Mouse (Mus musculus) left cerebral cortex, postnatal 14 days (tissue): ENCODE measurements around the gene Tlr12. TPM values are rescaled to one million over a fixed set of nuclear protein-coding genes. Genes with fewer than 3 reads are reported as not detected.
A peak's percentile ranks its signal among the peaks of the same experiment; 100 is the strongest.
"Not testable (repeated sequence)": the region's sequence is repeated elsewhere in the genome, so short reads cannot be mapped to it uniquely, and the experiment has no call there.

Experiments
- DNase-seq, 2 experiments: peaks; one replicate each; pipeline ENCODE4 v3.0.0; 2021 to 2022; ENCODE audit warnings: low spot score in 2 of 2, mixed read lengths in 1 of 2
- intact Hi-C: fragments of 180-260 bp; cut with DNase I; formaldehyde crosslinking; loops from one replicate; pipeline ENCODE4 v1.15.1; 2025
- total RNA-seq, 2 experiments: library from RNA; stranded (reverse); gene quantifications; 2 replicates each; pipeline ENCODE4 v1.2.3; 2021

The Tlr12 gene
- total RNA-seq, 2 experiments from 2014 or later: 1.2 to 1.3 TPM

DNA sequence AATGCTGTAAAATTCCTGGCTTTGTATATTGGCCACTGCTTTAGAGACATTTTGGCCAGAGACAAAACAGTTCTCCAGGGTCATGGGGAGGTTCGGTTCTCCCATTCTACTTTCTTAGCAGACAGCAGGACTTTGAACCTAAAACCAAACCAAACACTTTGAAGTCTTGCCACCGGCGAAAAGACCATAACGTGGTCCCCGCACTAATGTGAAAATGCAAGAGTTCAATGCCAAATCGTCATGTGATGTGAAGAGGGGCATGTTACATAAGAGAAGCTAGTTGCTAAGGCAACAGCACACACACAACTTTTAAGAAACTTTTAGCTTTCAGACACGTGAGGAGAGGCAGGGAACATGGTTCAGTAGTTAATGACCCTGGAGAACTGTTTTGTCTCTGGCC is 17.0 kb upstream of the Tlr12 start:
- no peak for DNase-seq
- intact Hi-C loops: no loop called here

DNA sequence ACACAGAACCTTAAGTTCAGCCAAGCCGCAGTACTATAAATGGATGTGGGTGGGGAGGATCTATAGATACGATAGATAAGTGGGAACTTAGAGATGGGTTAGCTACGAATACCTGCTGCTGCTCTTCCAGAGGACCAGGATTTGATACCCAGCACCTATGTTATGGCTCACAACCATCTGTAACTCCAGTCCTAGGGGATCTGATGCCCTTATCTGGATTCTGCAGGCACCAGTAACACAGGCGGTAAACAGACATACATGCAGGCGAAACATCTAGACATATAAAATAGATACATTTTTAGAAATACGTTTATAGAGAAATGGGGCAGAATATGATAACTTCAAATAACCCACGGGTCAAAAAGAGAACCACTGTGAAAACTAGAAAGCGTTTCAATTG is 2.7 kb upstream of the Tlr12 start:
- intact Hi-C loops: no loop called here
- no peak for DNase-seq

DNA sequence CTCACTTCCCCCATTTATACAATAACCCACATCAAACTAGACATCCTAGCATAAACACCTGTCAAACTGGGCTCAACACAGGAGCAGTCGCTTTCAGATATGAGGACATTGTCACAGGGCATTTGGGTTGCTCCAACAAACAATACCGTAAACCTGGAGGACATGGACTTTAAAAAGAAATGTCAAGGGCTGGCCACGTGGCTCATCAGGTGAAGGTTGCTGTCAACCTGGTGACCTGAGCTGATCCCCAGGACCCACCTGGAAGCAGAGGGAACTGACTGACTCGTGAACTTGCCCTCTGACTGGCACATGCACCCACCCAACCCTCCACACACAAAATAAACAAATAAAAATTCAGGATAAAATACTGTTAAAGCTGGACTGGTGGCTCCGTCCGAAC is 2.2 kb upstream of the Tlr12 start:
- intact Hi-C loops: no loop called here
- DNase-seq: no peak

DNA sequence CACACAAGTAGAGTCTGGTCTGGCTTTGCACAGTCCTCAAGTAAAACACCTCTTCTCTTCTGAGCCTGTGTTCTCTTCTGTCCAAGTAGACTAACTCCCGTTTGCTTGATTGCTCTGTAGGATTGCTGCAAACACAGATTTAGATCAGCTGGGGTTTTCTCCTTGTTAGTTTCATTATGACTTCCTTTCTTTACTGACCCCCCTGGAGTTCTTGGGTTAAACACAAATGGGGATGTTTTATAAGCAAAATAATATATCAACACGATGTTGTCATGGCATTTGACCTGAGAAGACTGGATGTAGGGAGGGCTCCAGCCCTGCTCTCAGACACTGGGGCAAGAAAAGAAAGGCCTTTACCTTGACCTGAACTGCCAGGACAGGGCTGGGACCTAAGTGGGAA is 544 bp upstream of the Tlr12 start:
- DNase-seq: no peak
- intact Hi-C loops: loop anchor here (10.0 kb wide), 1 partner anchor 156 kb away; no protein-coding TSS in a partner anchor

DNA sequence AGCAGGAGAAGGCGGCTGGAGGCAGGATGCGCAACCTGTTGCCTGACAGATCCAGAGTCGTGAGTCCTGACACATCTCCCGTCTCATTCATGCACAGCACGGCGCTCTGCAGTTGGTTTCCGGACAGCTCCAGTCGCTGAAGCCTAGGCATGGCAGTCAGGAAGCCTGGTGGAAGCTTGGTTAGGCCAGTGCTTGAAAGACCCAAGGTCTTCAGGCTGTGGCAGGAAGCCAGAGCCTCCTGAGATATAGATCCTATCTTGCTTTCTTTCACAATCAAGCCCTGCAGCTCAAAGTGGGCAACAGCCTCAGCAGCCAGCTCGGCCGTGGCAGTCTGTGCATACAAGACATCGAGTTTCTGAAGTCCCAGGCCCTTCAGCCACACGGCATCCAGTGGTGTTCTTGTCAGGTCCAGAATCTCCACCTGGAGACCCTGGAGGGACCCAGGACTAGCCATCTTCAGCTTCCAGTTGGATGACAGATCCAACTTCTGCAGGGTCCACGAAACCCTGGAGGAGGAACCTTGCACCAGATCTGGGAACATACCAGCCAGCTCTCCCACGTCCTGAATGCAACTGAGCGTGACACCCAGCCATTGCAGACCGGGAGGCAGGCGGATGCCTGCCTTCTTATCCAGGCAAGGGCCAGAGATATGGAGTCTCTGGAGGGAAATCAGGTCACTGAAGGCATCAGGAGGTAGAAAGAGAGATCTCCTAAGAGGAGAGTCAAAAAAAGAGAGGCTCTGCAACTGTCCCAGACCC is 877 bp downstream of the Tlr12 start:
- intact Hi-C loops: loop anchor here (10.0 kb wide), 1 partner anchor 157 kb away; no protein-coding TSS in a partner anchor
- DNase-seq: no peak

DNA sequence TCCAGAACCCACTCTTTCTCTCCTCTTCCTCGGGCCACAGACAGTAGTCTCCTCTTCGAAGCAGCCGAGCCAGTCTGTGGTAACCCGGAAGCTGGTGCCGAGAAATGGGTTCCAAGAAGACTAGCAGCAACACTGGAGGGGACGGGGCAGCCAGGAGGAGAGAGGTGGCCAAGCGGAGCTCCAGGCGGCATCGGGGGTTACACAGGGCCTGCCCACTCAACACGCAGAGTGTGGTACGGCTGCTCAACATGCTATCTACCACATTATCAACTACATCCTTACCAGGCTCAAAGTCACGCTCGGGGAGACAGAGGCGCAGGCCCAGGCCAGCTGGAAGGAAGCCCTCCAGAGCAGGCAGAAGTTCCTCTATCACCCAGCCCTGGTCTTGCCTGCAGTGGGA is 2.7 kb downstream of the Tlr12 start:
- intact Hi-C loops: loop anchor here (10.0 kb wide), 1 partner anchor 159 kb away; no protein-coding TSS in a partner anchor
- no peak for DNase-seq

DNA sequence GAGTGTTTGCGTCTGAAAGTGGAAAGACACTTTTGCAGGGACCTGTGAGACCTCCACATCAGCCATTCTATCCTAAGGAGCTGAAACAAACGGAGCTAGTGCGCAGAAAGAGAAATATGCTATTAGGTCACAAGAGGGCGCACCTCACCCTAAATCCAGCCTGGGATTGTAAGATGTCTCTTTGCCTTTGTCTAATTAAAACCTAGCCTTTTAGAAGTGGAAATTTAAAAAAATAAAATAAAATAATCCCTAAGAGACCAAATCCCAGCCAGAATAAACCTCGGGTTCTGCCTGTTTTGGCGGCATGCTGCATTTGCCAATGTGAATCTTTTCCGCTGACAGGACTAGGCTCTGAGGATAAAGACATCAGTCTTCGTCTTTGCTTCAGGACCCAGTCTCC is 5.1 kb downstream of the Tlr12 start:
- intact Hi-C loops: loop anchor here (2.0 to 10.0 kb wide), 4 partner anchors 39 to 245 kb away; partner anchors contain the start of gene Phc2
- peak; percentile 71 for DNase-seq

DNA sequence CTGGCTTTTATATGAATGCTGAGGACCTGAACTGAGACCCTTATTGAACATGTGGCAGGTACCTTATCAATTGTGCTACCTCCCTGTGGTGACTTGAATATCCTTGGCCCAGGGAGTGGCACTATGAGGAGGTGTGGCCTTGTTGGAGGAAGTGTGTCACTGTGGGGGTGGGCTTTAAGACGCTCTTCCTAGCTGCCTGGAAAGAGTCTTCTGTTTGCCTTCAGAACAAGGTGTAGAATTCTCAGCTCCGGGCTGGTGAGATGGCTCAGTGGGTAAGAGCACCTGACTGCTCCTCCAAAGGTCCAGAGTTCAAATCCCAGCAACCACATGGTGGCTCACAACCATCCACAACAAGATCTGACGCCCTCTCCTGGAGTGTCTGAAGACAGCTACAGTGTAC is 6.7 kb downstream of the Tlr12 start:
- intact Hi-C loops: loop anchor here (2.0 to 10.0 kb wide), 4 partner anchors 41 to 247 kb away; partner anchors contain the start of gene Phc2
- not testable (repeated sequence) for DNase-seq

DNA sequence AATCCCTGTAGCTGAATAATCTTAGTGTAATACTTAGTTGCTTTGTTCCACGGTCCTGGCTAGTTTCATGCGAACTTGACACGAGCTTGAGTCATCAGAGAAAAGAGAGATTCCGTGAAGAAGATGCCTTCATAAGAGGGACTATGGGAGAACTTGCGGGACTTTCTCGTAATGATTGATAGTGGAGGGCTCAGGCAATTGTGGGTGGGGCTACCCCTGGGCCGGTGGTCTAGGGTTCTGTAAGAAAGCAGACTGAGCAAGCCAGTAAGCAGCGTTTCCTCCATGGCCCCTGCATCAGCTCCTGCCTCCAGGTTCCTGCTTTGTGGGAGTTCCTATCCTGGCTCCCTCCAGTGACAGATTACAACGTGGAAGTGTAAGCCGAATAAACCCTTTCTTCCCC is 7.7 kb downstream of the Tlr12 start:
- no peak for DNase-seq
- intact Hi-C loops: loop anchor here (5.0 to 10.0 kb wide), 3 partner anchors 42 to 164 kb away; partner anchors contain the start of gene Phc2

DNA sequence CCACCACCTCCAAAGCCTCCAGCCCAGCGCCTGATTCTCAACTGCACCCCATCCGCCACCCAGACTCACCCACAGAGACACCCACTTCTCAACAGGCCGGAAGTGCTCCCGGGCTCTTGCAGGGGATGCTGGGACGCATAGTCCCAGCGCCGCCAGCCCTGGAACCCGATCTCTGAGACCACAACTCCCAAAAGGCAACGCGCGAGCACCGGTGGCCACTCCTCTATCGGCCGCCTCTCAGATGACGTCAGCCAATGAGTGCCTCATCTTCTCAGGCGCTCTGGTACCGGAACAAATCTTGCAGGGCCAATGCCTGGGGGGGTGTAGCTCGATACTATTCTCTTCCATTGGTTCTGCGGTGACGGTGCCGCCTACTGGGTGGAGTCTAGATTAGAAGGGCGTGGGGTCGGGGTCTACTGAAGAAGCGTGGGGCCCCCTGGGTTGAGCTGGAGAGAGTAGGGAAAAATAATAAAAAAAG is 8.5 kb downstream of the Tlr12 start, which contains the start of gene Zscan20:
Gene Zscan20 (minus strand): TSS at position 174 of the 478 bp plus-strand sequence.
- peak; percentile 97 to 99 for DNase-seq
- intact Hi-C loops: loop anchor here (5.0 to 10.0 kb wide), 3 partner anchors 42 to 165 kb away; partner anchors contain the start of gene Phc2

DNA sequence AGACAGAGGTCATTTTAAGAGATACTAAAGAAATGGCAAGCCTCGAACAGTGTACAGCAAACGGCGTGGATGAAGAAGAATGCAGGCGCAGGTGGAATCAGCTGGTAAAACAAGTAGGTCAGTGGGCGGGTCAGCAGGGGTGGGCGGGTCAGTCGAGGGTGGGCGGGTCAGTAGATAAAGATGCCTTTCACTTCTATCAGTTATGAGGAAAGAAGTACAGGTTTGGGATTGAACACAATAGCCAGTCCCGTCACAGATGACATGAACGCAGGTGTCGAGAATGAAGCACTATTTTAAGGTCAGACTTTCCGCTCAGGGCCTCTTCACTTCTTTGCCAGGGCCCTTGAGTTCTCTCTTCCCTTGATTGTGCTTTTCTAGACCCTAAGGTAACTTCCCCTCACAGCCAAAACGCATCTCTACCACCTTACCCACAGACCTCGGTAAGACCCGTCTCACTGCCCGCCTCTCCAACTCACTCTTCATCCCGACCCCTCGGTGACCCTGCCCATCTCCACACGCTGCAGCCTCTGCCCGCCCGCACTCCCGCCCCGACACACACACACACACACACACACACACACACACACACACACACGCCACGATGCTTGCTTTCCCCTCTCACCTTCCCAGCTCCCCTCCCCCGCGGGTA is 9.0 kb downstream of the Tlr12 start:
- intact Hi-C loops: no loop called here
- DNase-seq: no peak

DNA sequence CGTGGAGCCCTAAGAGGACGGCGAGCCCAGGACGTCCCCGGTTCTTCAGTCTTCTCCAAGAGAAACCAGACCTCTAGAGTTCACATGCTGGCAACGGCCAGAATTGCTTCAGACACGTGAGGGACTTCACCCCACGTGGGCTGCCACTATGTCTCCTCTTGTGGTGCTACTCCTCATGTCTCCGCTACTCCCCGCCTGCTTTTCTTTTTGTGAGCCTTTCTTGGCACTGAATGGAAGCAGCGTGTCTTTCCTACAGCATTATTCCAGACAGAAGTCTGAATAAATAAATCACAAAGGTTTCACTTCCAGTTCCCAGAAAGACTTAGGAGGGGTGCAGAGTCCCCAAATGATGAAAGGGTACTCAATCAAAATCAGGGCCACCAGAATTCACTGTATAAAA is 10.8 kb downstream of the Tlr12 start:
- intact Hi-C loops: no loop called here
- DNase-seq: peak; percentile 21 to 45

DNA sequence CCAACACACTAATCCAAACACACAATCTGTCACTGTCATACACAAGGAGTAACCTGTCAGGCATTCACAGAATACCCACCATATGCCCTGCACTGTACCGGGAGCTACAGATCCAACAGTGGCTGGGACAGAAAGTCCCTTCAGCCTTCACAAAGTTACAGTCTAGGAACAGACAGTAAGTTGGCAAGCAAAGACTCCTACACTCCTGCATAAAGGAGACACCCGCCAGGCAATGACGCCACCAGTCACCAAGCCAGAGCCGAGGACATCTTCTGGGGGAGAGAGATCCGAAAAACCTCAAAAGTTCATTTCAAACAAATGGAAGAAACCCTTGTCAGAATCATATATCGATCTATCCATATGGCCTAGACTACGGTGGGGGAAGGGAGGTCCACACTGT is 11.8 kb downstream of the Tlr12 start:
- DNase-seq: peak; percentile 30 to 57
- intact Hi-C loops: no loop called here

DNA sequence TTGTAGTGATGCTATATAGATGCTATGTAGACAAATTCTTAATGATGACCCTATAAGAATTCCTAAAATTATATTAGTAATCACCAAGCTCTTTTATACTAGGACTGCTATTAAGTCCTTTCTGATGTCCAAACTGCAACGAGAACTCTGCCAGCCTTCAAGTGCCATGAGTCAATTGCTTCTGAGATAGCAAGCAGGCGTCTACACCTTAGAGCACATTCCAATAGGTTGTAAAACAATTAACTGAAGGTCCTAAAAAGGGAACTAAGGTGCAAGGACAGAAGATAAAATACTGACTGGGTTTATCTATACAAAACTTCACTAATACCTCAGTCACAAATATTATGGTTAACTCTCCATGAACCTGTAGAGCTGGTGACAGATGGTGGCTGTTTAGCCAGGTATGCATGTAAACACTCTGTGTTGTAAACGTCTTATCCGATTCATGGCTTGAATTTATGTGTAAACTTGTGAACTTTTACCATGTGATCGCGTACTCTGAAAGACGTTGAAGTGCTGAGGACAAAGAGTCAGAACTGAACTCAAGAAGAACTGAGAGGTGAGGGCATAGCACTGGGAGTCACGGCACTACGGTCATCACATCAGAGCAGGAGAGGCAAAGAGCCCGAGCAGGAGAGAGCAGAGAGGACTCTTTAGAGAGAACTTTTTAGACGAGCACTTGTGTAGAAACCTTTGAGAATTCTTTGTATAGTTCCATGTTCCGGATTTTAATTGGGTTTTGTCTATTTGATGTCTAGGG is 20.4 kb downstream of the Tlr12 start:
- no peak for DNase-seq
- intact Hi-C loops: no loop called here

DNA sequence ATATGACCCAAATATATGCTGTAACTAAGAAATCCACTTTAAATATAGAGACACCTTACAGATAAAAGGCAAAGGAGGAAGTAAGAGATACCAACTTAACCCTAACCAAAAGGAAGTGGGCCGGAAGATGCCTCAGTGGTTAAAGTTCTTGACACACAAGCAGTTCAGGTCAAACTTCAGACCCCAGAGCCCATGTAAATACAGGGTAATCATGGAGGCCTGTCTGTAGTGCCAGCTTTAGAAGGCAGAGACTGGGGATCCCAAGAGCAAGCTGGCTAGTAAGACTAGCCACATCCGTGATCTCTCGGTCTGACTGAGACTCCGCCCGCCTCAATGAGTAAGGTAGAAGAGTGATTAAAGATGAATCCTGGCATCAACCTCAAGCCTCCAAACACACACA is 24.4 kb downstream of the Tlr12 start:
- intact Hi-C loops: no loop called here
- no peak for DNase-seq

DNA sequence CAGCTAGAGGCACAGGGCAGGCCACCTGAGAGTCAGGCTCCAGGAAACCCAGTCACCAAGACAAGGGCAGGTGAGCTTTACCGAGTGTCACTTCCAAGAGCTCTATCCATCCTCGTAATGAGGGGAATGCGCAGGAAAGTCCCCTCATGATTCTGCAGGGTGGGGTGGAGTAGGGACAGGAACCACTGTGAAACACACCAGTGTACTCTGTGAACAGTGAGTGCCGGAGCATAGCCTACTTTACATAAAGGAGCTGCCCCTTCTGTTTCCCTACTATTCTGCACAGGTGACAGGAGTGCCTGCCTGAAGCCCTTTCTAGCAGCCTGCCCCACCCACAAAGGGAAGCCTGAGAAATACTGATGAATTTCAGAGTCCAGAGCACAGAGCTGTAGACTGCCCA is 25.1 kb downstream of the Tlr12 start:
- DNase-seq: no peak
- intact Hi-C loops: no loop called here

DNA sequence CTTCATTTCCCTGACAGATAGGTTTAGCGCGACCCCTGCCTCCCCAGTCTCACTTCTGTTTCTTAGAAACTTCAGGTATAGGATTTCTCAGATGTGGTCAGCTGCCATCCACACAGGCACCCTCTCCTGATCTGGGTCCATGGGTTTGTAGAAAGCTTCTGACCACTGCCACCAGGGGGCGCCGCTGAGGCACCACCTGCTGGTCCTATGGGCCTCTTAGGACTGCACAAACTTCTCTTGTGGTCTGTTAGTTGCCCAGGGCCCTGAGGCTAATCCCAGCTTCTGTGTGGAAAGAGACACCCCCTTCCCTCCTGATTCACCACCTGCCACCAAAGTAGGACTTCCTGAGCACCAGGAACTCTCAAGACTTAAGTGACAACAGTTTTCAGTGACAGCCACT is 39.2 kb downstream of the Tlr12 start:
- DNase-seq: no peak

DNA sequence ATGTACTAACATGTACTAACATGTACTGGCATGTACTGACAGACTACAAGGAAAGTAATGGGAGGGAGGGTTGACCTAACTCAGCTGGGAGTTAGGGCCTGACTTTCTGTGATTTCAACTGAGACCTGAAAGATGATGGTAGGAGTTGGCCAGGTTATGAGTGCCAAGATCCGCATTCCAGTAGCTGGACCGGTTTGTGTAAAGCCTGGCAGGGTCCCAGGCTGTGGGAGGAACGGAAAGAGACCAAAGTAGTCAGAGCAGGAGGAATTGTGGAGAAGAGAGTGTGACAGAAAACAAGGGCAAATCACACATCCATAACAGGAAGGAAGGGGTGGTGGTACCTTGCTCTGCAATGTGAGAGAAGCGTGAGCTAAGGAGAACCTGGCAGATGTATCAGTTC is 42.6 kb downstream of the Tlr12 start:
- intact Hi-C loops: no loop called here
- no peak for DNase-seq

More for the DNA sequence above, 39.2 kb downstream of the Tlr12 start:
- intact Hi-C loops: no loop called here
